Mouse (Mus musculus) ovary, postnatal 10 days (tissue): ENCODE measurements around the gene Lmx1a.

Experiments
- DNase-seq: peaks from one replicate; pipeline ENCODE4 v3.0.0; 2022; ENCODE audit warnings: low spot score

Lmx1a gene

DNA sequence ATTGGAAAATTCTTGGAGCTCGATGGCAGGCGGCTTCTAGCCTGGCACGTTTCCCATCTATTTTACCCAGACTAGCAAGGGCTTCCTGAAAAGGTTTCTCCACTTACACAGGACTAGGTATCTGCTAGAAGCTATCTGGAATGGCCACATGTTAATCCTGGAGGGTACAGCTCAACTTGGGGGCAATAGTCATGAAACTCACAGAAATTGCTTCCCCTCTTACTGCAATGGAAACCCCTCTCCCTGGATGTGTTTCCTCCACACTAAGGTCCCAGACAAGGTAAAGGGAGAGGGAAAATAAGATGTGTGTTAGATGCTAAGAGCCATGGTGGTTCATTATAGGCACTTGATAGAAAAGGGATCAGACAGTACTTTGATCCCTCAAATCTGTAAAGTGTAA lies 5.7 kb downstream of the Lmx1a start:
- no peak for DNase-seq

GRCm38 (mm10) chr1:167695910-167696459 lies 6.9 kb downstream of the Lmx1a start:
- DNase-seq, result no peak

DNA sequence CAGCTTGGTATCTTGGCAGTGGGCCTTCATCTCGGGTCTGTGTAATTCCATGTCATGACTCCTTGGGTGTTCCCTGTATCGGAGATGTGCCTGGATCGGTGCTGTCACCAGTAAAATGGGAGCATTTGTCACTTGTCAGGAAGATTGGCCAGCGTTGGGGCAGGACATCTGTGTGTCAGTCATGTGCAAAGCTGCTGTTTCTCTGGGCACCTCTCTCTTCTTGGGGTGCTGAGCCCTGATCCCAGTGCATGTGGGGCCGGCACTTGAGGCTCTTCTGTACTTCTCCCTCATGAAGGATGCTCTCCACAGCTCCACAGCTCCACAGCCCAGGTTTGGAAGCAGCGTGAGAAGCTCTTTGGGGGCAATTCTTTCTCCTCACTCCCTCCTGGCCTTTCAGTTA lies 10.7 kb downstream of the Lmx1a start:
- no peak for DNase-seq

GRCm38 (mm10) chr1:167700221-167700620 lies 11.2 kb downstream of the Lmx1a start:
- no peak for DNase-seq

DNA sequence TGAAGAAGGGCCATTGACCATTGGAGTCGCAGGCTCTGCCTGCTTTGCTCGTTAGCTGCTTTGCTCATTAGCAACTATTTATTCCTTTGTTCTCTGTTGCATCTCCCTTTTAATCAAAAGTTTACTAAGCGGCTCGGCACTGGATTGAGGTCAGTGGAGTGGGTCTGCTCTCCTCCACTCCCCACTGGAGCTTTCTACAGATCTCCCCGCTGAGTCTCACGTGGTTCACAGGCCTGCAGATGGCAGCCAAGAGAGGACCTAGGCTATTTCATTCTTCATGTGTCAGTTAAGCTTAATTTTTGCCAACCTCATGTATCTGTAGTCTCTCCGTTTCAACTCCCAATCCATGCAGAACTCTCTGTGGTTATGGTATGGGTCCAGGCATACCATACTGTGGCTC lies 16.5 kb downstream of the Lmx1a start:
- no peak for DNase-seq

- DNase-seq, result no peak
Observed at GRCm38 (mm10) chr1:167708761-167709160, 19.7 kb downstream of the Lmx1a start.

- DNase-seq, result no peak
Observed at GRCm38 (mm10) chr1:167715730-167716341, 26.8 kb downstream of the Lmx1a start.

DNA sequence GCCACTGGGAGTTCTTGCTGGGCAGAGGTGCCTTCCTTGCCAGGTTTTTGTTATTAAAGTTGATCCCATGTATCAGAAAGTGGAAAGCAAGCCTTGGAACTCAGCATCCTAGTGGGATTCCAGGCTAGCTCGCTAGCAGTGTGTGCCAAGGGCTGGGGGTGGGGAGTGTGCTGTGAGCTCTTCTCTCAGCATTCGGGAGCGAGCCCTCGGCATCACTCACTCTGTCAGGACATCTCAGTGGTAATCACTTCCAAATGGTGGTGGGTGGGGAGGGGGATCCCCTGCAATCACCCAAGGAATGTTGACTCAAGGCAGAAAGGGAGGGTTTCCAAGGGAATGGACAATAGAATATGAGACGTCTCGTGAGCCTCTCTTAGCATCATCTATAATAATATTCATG lies 45.4 kb downstream of the Lmx1a start:
- DNase-seq, result no peak

- DNase-seq, result no peak
Observed at GRCm38 (mm10) chr1:167736793-167737192, 47.8 kb downstream of the Lmx1a start.

GRCm38 (mm10) chr1:167739286-167739685 lies 50.2 kb downstream of the Lmx1a start:
- no peak for DNase-seq

GRCm38 (mm10) chr1:167746676-167747075 lies 57.6 kb downstream of the Lmx1a start:
- DNase-seq, result no peak

DNA sequence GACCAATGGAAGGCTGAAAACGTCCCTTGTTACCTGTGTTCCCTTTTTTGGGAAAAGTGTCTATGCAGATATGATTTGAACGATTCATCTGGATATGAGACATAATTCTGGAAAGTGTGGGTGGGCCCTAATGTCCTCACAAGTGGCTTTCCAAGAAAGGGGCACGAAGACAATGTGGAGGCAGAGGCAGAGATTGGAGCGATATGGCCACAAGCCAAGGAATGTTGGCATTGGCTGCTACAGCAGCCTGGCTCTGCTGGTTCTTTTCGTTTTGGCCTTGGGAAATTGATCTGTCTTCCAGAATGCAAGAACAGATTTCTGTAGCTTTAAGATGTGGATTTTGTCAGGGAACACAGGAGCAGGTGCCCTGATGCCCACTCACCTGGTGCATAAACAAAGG lies 63.6 kb downstream of the Lmx1a start:
- no peak for DNase-seq

GRCm38 (mm10) chr1:167754085-167754484 lies 65.0 kb downstream of the Lmx1a start:
- no peak for DNase-seq

- no peak for DNase-seq
Observed at GRCm38 (mm10) chr1:167754636-167755522, 65.8 kb downstream of the Lmx1a start.

DNA sequence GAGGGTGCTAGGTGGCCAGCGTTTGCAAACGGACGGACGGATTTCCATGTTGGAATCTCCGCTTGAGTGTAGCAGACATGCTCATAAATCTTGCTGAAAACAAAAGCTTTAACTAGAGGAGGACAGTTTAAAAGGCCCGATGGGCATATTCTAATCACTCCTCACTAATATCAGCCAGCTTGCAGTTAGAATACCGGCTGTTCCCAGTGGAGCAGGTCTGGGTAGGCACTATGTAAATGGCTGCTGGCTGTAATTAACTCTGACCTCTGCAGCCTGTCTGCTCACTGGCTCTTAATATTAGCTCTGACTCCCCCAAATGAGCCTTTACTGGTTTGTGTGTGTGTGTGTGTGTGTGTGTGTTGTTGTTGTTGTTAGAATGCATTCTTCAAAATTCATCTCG lies 69.2 kb downstream of the Lmx1a start:
- no peak for DNase-seq

GRCm38 (mm10) chr1:167760307-167760706 lies 71.3 kb downstream of the Lmx1a start:
- no peak for DNase-seq

- DNase-seq, result no peak
Observed at GRCm38 (mm10) chr1:167761785-167762223, 72.8 kb downstream of the Lmx1a start.

DNA sequence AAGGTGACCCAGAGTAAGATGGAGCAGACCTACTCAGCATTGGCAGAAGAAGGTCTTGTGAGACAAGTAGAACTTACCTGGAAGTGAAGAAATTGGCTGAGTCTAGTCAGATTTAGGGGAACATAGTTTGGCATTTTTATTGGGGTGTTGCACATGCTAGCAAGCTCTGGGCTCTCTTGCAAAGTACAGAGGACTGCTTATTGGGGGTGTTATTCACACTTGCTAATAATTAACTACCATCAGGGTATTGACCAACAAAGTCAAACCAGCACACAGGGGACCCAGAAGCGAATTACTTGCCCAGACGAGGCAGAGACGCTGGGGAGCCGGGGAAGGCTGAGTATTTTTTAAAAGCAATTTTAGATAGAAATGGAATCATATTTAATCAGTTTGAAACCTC lies 77.6 kb downstream of the Lmx1a start:
- no peak for DNase-seq

GRCm38 (mm10) chr1:167770457-167770856 lies 81.4 kb downstream of the Lmx1a start:
- no peak for DNase-seq

GRCm38 (mm10) chr1:167779766-167780488 lies 90.9 kb downstream of the Lmx1a start:
- DNase-seq, result no peak

DNA sequence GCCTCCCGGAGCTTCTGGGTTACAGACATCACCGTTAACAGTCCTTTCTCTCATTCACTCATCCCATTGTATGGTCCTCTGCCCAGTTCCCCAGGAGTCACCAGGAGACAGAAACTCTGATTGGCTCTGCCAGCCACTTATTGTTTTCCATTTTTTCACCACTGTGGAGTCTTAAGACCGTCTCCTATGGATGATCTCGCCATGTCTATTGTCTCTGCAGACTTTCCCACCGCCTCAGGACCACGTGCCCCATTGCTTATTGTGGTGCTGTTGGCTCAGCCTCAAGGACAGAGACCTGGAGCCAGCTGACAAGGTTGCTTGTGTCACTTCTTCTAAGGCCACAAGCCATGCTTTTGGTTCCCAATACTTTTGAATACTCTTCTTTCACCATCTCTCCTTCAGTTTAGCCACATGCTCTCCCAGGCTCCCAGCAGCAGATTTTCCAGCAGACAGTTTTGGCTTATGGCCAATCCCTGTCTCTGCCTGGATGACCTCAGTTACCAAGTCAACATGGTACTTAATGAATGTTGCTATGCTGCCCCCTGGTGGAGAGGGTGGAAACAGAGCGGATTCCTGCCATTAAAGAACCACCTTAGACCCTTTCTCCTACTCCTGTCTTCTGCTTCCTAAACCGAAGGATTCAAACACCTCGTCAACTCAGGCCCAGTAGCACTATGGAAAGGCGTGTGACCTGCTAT lies 92.9 kb downstream of the Lmx1a start:
- DNase-seq, result peak; percentile 27

GRCm38 (mm10) chr1:167784067-167784466 lies 95.0 kb downstream of the Lmx1a start:
- no peak for DNase-seq
